Mouse (Mus musculus) c-Kit-negative CD71-positive TER-119-positive erythroid progenitor cells, embryonic 14.5 days (primary cell): Measurements from ENCODE around the gene Srprb.

Experiments used
- DNase-seq: peaks from one replicate; pipeline ENCODE4 v3.0.0-alpha.2; 2013; ENCODE audit warnings: low read depth, low spot score

Srprb gene

GRCm38 (mm10) chr9:103201561-103202260 lies at the start of gene Srprb:
Gene Srprb, minus strand, starts transcription at chr9:103202137.
- peak; percentile 82 for DNase-seq

DNA sequence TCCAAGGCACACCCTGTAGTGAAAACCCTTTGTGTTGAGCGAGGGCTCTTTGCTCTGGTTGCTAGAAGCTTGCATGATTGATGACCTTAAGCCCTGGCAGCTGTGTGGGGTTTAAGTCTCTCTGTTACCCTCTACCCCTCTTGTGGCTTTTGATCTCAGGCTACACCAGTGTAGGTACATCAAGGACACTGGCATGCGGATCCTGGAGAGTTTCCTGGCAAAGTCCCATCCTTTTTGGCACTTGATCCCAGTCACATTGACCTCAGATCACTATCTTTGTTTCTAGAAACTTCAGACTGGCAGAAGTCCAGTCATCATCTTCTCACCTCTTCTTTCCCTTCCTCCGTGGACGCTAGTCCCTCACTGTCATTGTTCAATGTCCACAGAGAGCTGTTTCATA lies 46.7 kb upstream of the Srprb start:
- no peak for DNase-seq

DNA sequence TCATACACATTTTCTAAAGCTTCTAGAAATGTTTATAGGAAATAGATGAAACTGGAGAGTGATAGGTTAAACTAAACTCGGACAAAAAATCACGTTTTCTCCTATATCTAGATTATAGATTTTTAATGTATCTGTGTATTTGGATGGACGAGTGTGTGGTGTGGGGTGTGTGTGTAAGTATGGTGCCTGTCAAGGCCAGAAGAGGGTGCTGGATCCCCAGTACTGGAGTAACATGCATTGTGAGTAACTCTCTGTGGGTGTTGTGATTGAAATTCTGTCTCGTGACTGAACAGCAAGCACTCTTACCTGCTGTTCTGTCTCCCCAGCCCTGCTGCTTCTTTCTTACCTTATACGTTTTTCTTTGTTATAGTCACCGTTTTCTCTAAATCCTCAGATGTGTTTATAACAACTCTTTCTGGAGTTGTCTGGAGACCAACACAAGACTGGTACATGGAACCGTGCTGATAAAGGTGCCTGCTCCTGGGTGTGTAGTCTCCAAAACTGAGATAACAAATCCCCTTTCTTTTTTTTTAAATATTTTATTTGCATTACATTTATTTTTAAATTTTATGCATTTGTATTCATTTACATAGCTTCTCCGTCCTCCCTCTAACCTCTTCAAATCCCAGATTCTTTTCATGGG lies 44.7 kb upstream of the Srprb start:
- no peak for DNase-seq

GRCm38 (mm10) chr9:103243640-103244039 lies 41.7 kb upstream of the Srprb start:
- DNase-seq = no peak

- no peak for DNase-seq
Observed at GRCm38 (mm10) chr9:103241206-103241605, 39.3 kb upstream of the Srprb start.

- DNase-seq = no peak
Observed at GRCm38 (mm10) chr9:103239471-103239870, 37.5 kb upstream of the Srprb start.

- no peak for DNase-seq
Observed at GRCm38 (mm10) chr9:103234565-103235165, 32.7 kb upstream of the Srprb start.

DNA sequence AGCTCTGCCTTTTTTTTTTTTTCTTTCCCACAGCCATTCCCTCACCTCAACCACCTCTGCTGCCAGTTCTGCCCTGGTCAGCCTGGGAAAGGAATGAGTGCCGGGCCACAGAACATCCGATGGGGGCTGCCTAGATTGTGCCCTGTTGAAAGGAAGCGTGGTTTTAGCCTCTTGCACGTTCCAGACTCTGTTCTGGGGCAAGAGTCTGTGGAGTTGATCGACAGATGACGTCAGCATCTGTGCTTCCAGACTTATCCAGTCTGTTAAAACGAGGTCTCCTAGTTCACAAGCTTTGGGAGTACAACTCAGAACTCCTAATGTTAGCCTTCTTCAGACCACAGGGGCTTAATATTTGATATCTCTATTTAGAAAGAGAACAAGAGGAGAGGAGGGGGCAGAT lies 32.1 kb upstream of the Srprb start:
- DNase-seq = no peak

DNA sequence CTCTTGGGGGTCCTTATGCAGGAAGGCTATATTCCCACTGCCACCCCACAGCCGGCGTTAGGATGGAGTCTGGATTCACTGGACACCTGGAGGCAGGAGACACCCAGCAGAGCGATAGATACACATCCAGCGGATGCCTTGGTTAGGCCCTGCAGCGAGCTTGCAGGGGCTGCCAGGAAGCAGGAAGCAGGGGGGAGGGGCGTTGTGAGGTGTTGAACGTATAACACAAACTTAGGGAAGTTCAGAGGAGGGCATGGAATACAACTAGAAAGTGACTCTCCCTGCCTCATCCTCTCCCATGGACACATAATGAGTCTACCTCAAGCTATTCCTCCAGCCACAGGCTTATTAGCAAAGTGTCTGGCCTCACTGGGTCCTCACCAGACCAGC lies 31.1 kb upstream of the Srprb start:
- DNase-seq = no peak

GRCm38 (mm10) chr9:103232232-103233005 lies 30.5 kb upstream of the Srprb start:
- no peak for DNase-seq

DNA sequence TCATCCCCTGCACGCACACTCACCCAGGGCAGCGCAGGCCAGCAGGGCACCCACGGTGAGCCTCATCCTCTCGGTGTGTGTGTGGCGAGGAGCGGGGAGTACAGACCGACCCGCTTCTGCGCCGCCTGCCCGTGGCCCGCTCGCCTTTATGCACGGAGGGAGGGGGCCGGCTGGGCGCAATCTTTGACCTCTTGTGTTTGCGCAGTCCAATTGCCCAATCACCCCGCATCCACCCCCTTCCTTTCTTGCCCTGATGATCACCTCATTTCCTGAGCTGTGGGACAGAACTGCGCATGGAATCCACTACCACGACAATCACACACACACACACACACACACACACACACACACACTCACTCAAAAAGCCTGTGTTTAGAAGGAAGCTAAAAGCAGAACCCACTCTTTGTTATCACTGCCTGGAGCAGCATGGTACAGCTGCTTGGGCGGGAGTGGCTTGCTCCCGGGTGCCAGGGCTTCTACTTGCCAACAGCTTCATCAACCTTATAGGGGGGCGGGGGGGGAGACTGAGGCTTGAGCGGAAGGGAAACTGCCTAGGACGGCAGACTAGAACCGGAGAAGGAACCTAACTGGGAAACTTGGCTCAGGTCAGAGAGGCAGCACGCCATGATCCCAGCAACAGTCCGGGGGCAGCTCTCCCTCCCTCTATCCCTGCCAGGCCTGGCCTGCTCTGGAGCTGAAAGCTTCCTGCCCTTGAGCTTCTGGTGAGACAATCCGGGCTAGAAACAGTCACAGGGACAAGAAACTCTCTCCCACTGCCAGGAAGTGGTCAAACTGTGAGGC lies 28.4 kb upstream of the Srprb start, which contains the start of the genes Gm20425 and Trf:
Gene Gm20425 (minus strand): TSS at position 157 of the 801 bp plus-strand sequence.
Gene Trf (minus strand): TSS at position 294 of the 801 bp plus-strand sequence.
- DNase-seq = no peak

DNA sequence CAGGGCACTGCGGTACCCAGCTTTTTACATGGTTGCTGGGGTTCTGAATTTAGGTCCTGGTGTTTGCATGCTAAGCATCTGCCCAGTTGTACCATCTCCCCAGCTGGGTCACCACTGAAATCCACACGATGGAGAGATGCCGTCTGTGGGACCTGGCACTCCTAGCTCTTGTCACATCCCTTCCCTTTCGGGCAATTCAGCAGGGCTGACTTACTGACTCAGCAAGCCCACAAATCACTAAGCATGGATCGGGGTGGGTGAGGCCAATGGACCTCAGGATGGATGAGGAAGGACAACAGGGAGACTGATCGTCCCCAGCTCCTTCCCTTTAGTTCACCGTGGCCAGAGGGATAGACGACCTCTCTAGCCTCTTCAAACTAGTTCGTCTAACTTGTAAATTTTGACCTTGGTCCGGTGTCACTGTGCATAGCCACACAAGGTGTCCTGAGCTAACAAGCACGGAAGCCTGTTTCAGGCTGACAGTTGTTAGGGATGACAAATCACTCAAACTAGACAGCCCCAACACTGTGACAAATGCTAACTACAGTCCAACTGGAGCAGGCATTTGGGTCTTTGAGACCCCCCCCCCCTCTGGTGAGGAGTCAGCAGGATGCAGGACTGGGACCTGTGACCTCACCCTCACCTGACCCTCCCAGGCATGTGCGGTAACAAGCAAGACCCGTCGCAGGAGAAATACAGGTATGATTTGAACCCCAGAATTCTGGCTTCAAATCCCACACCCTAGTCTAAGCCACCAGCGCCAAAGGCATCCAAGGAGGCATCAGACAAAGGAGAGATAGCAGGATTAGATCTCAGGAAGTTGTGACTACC lies 27.3 kb upstream of the Srprb start:
- no peak for DNase-seq

DNA sequence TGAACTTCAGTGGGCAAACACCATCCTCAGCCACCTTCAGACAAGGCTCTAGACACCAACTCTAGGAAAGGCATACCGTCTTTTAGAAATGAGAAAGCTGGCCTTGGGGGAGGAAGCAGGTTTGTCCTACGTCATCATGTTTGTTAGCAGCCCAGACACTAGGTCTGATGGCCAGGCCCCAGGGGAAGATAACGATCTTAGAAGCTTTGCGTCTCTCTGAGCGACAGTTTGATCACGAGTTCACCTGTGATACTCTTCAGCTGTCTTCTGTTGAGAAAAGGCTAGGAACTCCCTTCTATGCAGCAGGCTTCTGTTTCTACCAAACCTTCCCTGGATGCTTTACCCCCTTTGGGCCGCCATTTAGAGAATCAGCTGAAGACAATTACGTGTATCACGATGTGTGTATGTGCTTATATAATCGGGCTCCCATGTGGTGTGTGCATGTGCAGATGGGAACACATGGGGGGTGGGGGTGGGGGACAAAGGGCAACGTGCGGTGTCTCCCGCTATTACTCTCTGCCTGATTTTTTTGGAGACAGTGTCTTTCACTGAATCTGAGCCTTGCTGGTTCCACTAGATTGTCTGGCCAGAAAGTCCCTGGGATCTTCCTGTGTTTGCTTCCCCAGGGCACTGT lies 26.6 kb upstream of the Srprb start:
- no peak for DNase-seq

DNA sequence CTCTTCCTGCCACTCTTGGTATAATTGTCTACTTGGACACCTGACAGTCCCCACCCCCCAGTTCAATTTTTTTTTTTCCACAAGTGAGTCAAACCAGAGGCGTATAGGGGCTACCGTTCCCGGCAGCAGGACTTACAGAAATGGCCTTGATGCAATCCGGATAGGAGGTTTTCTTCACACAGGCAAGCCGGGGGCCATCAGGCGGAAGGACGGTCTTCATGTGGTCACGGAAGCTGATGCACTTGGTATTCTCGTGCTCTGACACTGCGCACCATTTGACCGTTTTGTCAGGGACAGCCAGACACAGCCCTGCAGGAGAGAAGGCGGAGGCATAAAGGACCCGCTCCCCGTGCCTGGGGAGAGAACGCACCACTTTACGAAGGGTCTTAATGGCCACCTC lies 25.8 kb upstream of the Srprb start:
- DNase-seq = no peak

DNA sequence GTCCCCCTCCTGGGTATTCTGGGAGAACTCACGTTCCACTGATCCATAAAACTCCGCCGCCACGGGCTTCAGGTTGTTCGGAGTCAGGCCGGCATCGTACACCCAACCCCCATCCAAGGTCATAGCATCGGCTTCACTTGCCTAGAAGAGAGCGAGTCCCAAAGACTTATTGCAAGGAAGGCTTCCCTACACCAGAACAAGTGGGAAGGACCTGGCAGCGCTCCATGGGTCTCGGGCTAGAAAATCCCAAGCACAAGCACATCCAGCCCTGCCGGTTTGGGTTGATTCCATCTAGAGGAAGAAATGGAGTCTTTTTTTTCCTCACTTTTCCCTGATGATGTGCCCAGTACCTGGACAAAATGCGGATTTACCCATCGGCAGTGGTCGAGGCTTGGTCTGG lies 24.9 kb upstream of the Srprb start:
- DNase-seq = no peak

- DNase-seq = no peak
Observed at GRCm38 (mm10) chr9:103225464-103225863, 23.5 kb upstream of the Srprb start.

DNA sequence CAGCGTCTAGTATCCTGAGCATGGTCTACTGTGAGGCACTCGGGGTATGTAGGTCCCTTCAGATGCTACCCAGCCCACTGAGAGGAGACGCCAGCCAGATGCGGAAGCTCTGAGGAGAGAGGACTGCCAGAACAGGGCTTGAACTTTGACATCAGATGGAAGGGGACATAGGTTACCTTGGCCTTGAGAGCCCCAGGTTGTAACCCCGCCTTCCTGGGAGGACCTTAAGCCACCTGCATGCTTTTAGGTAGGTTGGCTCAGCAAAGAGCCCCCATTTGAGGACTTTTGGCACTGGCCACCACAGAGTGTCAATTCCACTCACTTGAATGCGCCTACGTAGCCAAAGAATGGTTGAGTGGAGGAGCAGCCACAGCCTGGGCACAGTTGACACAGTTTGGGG lies 22.8 kb upstream of the Srprb start:
- no peak for DNase-seq

DNA sequence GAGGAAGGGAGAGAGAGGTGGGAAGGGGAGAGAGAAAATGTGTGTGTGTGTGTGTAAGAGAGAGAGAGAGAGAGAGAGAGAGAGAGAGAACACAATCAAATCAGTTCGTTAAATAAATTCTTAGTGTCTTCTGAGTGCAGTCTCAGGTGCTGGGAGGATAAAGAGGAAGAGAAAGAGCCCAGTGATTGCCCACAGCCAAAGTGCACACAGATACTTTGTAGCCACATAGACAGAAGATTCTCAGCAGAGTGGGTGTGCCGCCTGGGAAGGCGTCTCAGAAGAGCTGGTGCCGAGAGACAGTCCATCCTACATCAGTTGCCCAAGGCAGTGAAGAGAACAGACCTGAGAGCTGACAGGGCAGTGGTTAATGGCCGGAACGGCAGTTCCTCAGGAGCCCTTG lies 12.3 kb upstream of the Srprb start:
- no peak for DNase-seq

- DNase-seq = no peak
Observed at GRCm38 (mm10) chr9:103213631-103214030, 11.7 kb upstream of the Srprb start.
